Mouse (Mus musculus): ENCODE data around the gene Tet3.

DNA sequence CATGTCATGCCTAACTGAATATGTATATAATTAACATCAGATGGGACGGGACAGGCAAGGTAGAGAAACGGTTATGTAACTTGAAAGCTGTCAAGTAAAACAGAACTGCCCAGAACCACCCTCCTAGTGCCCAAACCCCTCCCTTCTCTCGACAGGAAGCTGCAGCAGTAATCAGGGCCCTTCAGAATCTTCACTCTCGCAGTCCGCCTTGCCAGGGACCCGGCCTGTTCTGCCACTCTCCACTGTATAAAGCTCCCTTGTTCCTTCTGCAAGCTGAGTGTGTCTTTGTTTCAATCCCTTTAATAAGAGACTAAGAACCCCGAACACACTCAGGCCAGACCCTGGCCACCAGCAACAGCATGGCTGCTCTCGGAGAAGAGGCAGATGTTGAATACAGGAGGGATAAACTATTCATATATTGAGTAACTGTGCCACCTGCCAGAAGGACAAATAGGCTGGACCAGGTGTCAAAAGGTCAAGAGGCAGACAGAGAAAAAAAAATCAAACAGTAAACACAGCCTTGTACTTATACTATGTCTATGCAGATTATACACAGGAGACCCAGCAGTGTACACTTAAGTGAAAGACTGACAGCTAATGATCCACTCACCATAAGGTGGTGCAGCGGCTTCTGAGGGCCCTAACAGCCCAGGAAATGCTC is 48.7 kb downstream of the Tet3 start:
- TF ChIP-seq CTCF (IDR thresholded peaks at IDR 0.05; ENCODE audit: extremely low read depth, insufficient read length, insufficient replicate concordance, low read depth, low read length), result no peak
- TF ChIP-seq POLR2A (IDR thresholded peaks at IDR 0.05; ENCODE audit: low read depth, low read length), result no peak
